Mouse (Mus musculus) regulatory T cell (primary cell): ENCODE measurements around the gene Osbpl3.
"Not testable (repeated sequence)": the region's sequence is repeated elsewhere in the genome, so short reads cannot be mapped to it uniquely, and the experiment has no call there.

Experiments used
- in situ Hi-C: fragments of 300-600 bp; cut with MboI, MseI; formaldehyde crosslinking; loops from one replicate; pipeline ENCODE4 v1.15.1; 2025; ENCODE audit warnings: high pct_unique_total_duplicates

The Osbpl3 gene

GRCm38 (mm10) chr6:50455102-50455828 is 736 bp downstream of the Osbpl3 start:
- in situ Hi-C loops, result loop anchor here (5.0 kb wide), 1 partner anchor 67 kb away; no protein-coding TSS in a partner anchor

GRCm38 (mm10) chr6:50453651-50454050 is 2.4 kb downstream of the Osbpl3 start:
- in situ Hi-C loops, result no loop called here

- in situ Hi-C loops, result no loop called here
Observed at GRCm38 (mm10) chr6:50452220-50452619, 3.8 kb downstream of the Osbpl3 start.

- in situ Hi-C loops, result loop anchor here (10.0 kb wide), 1 partner anchor 351 kb away; no protein-coding TSS in a partner anchor
Observed at GRCm38 (mm10) chr6:50445616-50446015, 10.4 kb downstream of the Osbpl3 start.

GRCm38 (mm10) chr6:50440966-50441862 is 14.8 kb downstream of the Osbpl3 start:
- in situ Hi-C loops, result loop anchor here (5.0 to 10.0 kb wide), 2 partner anchors 74 to 346 kb away; no protein-coding TSS in a partner anchor

- in situ Hi-C loops, result loop anchor here (5.0 to 10.0 kb wide), 2 partner anchors 73 to 345 kb away; no protein-coding TSS in a partner anchor
Observed at GRCm38 (mm10) chr6:50440197-50440596, 15.8 kb downstream of the Osbpl3 start.

- in situ Hi-C loops, result not testable (repeated sequence)
Observed at GRCm38 (mm10) chr6:50438900-50439299, 17.1 kb downstream of the Osbpl3 start.

GRCm38 (mm10) chr6:50437815-50438214 is 18.2 kb downstream of the Osbpl3 start:
- in situ Hi-C loops, result no loop called here

GRCm38 (mm10) chr6:50436661-50437060 is 19.3 kb downstream of the Osbpl3 start:
- in situ Hi-C loops, result no loop called here

GRCm38 (mm10) chr6:50432491-50432890 is 23.5 kb downstream of the Osbpl3 start:
- in situ Hi-C loops, result no loop called here

GRCm38 (mm10) chr6:50429299-50429698 is 26.7 kb downstream of the Osbpl3 start:
- in situ Hi-C loops, result no loop called here

- in situ Hi-C loops, result no loop called here
Observed at GRCm38 (mm10) chr6:50427051-50427732, 28.8 kb downstream of the Osbpl3 start.

- in situ Hi-C loops, result no loop called here
Observed at GRCm38 (mm10) chr6:50426571-50426970, 29.4 kb downstream of the Osbpl3 start.

- in situ Hi-C loops, result no loop called here
Observed at GRCm38 (mm10) chr6:50424271-50424670, 31.7 kb downstream of the Osbpl3 start.

GRCm38 (mm10) chr6:50420413-50420812 is 35.6 kb downstream of the Osbpl3 start:
- in situ Hi-C loops, result no loop called here

GRCm38 (mm10) chr6:50419518-50420290 is 36.3 kb downstream of the Osbpl3 start:
- in situ Hi-C loops, result no loop called here

- in situ Hi-C loops, result no loop called here
Observed at GRCm38 (mm10) chr6:50418951-50419350, 37.0 kb downstream of the Osbpl3 start.

- in situ Hi-C loops, result no loop called here
Observed at GRCm38 (mm10) chr6:50416854-50417253, 39.1 kb downstream of the Osbpl3 start.

- in situ Hi-C loops, result no loop called here
Observed at GRCm38 (mm10) chr6:50415431-50415830, 40.6 kb downstream of the Osbpl3 start.

GRCm38 (mm10) chr6:50414547-50414946 is 41.5 kb downstream of the Osbpl3 start:
- in situ Hi-C loops, result no loop called here

GRCm38 (mm10) chr6:50413381-50413780 is 42.6 kb downstream of the Osbpl3 start:
- in situ Hi-C loops, result no loop called here
